Mouse (Mus musculus) thymus, postnatal 14 days (tissue): ENCODE data around the gene Nxn.
A peak's percentile ranks its signal among the peaks of the same experiment; 100 is the strongest.

Experiments
- DNase-seq: peaks from one replicate; pipeline ENCODE4 v3.0.0; 2021

Gene Nxn

DNA sequence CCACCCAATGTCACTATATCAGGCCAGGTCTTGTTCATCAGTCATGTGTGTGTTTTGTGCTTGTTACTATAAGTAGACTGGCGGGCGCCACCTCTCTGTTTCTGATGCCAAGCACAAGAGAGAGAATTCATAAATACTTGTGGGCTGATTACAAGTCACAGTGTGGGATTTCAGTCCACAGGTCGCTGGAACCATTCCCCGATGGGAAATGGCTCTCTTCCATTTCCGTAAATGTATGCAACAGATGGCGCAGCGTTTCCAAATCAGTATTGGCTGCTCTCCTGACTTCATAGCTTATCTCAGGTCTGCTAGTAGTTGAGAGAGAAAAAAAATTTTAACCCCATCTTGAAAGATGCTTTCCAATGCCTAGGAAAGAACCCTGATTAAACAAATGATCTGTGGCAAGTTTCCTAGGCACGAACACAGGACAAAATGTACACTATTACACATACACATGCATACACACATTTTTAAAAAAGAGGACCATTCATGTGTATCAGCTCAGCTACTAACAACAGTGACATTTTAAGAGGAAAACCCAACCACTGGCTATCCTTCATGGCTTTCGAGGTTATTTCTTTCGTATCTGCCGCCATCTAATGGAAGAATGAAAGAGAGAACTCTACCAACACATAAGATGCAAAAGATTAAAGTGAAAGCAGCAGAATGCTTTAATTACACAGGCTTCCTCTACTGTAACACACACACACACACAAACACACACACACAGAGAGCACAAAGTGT, 819 bp upstream of the Nxn start:
- peak; percentile 55 for DNase-seq

GRCm38 (mm10) chr11:76398312-76398797, 585 bp downstream of the Nxn start:
- no peak for DNase-seq

DNA sequence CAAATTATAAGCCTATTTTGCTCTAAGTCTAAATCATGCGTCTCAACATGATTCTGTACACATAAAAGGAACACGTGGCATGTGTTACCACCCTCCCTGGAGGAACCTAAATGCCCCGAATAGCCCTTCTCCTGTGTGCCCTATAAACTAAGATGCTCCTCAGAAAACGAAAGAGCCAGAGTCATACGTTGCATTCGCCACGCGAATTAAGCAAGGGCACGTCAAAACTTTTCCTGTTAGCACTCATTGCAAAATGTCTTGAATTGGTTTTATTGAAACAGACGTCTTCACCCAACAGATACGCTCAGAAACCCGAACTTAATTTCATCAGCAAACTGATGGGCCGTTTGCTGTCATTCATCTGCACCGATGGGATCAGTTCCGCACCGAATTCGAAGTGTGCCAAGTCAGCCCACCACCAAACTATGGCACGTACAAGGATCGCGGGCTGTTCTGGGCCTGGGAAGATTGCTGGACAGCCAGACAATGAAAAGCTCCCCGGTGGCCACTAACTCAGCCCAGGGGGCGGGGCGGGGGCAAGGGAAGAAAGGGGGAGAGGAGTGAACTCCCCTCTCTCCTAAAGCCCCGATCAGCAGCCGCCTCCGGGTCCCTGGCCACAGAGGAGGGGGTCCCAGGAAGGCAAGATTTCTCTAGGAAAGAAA, 1.2 kb downstream of the Nxn start:
- peak; percentile 31 for DNase-seq

DNA sequence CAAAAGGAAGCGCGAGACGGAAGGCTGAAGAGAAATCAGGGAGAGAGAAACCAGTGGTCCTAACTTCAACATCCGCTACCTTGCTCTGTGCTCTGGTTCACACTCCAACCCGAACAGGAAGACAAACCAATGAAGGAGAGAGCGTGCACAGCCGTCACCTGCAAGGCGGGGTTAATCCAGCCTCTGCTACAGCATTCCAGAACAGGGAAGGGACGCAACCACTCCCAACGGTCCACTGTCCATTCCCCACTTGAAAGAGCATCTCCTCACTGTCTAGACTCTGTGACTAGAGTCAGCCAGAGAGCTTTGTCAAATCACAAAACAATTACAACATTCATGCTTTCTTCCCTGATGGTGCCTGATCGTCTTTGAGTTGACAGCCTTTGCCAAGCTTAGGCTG, 5.9 kb downstream of the Nxn start:
- no peak for DNase-seq

DNA sequence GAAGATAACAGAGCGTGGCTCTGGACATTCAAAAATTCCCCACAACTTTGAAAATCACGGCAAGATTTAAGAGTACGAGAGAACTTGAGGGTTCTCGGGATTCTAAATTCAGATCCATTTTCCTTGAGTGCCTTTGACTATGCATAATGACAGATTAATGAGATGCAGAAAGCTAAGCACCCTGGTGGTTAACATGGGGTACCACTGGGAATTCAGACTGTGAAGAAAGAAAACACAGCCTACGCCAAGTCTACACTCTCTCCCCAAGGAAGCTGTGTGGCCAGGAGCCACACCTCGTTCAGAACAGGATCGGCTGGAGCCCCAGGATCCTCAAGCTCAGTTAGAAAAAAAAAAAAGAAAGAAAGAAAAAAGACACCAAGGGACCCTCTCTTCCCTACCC, 6.4 kb downstream of the Nxn start:
- no peak for DNase-seq

- no peak for DNase-seq
Measured at GRCm38 (mm10) chr11:76388711-76389110, 10.2 kb downstream of the Nxn start.

DNA sequence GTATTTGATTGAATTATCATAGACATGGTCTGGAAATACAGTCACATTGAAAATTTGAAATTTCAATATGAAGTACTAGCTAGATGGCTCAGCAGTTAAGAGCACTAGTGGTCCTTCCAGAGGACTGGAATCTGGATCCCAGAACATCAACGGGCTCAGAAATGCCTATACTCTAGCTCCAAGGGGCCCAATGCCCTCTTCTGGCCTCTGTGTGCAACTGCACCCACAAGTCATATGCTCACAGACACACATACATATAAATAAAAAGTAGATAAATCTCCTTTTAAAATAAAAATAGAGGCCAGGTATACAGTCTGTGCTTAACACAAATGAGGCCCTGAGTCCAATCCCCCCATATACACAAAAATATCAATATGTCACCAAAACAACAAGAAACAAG, 11.8 kb downstream of the Nxn start:
- no peak for DNase-seq

DNA sequence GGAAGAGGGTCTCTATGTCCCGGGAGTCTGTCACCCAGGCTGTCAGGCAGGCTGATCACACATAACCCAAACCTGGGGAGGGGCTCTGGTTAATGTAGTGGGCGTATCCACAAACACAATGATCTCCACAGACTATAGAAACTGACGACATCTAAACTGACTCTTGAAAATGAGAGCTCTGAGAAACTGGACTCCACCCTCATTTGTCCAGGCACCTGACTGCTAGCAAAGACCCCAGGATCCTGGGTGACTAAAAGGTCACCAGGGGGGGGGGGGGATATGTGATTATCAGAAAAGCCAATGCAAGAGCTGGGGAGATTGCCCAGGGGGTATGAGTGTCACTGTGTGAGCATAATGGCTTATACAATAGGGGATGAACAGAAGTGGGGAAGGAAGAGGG, 13.2 kb downstream of the Nxn start:
- no peak for DNase-seq

DNA sequence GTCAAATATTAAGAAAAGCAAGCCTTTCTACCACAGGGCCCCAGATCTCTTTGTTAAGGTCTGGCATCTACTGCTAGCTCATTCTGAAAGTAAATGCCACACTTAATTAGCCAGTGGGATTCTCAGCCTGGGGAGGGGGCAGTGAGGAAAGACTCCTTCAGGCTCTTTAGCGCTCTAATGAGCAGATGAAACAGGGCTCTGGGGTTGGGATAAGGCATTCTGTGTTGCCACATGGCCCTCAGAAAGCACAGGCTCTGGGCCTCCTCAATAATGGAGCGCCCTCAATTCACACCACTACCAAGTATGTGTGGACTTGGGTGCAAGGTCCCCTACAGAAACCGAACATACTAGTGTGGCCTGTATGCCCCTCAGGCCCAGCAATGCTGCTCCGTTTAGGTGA, 13.9 kb downstream of the Nxn start:
- no peak for DNase-seq

GRCm38 (mm10) chr11:76384307-76384706, 14.6 kb downstream of the Nxn start:
- no peak for DNase-seq

DNA sequence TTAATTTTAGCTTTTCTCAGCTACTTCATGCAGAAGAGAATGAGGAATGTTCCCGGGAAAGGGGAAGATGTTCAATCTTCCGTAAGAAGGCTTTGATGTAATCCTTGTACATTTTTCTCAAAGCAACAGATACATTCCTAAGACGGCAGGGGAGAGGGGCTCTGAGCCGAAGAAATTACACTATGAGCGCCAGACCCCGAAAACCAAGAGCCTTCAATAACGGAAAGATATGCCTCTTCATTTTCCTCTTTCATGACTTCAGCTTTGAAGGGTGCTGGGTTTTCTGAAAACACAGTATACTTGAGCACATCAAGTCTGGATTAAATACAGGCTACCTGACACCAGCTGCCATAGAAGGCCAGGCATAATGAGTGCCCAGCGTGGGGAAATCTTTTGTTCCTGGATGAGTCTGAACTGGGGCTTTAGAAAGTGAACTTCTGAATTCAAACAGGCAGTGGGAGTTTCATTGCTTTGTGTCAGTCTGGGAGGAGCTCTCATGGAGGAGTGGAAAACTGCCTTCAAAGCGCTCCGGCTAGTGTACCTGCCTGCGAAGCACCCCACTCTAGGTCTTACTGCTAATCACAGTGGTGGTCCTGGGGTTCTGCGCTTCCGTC, 16.1 kb downstream of the Nxn start:
- DNase-seq, result no peak

DNA sequence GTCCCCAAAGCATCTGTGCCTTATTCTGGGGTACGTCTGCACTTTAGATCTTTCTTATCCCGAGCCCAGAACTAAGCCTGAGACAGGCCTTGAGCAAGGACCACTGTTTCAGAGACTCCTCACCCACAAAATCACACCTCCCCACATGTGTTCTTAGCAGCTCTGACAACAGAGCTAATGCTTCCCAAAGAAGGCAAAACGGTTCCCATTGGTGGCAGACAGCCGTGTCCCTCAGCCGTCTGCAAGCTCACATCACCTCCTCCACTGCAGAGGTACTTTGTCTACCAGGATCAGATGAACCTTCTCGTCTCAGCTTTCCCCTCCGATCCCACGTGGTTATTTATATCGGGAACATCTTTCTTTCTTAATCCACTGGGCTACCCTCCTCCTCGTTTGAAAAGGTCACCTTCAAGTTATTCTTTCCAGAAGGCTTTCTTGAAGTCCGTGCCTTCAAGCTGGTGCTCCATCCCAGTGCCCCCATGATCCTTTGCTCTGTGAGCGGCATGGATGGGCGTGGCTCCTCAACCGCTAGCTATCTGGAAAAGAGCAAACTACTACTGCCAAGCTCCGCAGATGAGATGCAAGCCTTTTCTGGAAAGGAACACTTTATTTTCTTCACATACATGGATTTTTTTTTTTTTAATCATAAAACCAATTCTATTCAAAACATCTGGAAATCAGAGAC, 17.6 kb downstream of the Nxn start:
- DNase-seq, result no peak

DNA sequence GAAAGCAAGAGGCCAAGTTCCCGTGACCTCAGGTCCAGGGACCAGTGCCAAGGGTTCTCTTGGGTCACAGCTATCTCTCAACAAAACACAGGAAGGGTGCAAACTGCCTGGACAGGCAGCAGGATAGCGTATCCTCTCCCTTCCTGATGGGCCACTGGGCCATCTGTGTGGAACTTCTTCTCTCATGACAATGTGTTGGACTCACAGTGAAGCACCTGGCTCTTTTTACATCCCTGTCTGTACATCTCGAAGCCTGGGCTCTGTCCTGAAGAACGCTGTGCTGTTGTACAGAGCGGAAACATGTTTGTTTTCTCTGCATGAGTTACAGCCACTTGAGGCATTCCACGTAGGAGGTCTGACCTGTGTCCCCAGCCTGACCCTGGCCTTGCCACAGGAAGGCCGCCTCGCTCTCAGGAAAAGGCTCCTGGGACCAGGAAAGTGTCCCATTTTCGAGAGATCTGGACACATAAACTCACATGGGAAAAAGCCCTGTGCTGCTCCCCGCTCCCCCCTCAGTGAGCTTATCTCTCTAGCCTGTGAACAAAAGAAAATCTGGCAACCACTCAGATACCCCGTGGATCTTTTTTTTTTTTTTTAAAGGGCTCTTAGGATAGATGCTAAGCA, 18.9 kb downstream of the Nxn start:
- DNase-seq, result no peak

- DNase-seq, result no peak
Measured at GRCm38 (mm10) chr11:76376425-76376824, 22.5 kb downstream of the Nxn start.

DNA sequence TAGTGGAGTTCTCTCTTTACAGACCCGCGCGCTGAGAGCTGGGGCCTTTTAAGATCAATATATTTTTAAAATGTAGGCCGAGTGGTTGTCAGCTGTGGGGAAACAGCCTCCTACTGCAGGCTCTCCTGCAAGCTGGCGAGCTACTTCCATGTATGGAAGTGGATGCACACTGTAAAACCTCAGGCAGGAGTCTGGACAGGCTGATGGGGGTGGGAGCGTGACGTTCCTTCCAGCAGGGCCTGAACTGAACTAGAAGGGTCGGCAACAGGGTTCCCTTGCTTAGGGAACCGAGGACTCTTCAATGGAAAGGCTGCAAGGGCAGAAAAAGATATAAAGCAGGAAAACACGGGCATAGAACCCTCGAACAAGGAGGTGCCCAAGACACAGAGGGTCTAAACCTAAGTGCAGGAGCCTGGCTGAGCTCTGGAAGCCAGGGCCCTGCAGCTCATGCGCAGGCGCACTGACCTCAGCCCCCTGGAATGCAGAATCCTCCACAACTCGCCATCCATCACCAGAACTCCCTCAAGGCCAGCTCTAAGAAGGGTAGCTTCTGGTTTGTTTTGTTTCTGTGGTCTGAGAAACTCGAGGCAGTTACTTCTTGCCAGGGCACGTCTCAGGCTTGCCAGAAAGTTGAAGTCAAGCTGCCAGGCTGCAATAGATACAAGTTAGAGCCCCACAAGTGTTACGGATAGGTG, 24.3 kb downstream of the Nxn start:
- DNase-seq, result no peak

DNA sequence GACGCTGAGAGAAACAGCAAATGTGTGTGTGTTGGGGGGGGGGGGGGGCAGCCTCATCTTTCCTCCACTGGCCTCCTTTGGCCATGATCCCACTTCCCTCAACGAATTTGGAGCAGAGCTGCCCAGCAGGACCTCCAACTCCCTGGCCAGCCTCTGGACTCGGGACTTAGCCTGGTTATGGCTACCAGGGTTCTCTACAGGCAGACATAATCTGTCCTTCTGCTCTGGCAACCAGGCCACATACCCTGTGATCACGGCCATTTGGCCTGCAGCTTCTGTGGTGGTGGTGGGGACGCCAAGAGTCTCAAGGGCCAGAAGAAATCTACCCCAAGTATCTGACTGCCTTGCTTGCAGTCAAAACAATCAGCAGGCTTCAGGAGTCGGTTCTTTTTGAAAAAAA, 26.4 kb downstream of the Nxn start:
- no peak for DNase-seq

GRCm38 (mm10) chr11:76372120-76372519, 26.8 kb downstream of the Nxn start:
- no peak for DNase-seq

- DNase-seq, result no peak
Measured at GRCm38 (mm10) chr11:76370491-76370890, 28.4 kb downstream of the Nxn start.

DNA sequence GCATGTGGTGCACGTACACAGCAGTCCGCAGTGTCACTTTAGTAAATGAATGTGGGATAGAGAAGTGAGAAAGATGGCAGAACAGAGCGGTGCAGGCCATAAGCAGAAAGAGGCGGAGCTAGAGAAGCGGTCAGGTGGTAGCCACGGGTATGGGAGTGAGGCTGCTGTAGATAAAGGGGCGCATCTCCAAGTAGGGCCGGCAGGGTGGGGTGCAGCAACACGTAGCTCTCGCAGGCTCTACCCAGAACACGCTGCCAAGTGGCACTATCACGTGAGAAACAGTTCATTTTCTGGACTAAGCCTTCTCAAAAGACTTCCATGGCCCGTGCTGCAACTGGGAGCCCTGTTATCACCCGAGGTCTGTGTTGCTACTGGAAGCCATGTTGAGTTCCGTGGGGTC, 32.2 kb downstream of the Nxn start:
- no peak for DNase-seq

GRCm38 (mm10) chr11:76364038-76364437, 34.9 kb downstream of the Nxn start:
- DNase-seq, result no peak

DNA sequence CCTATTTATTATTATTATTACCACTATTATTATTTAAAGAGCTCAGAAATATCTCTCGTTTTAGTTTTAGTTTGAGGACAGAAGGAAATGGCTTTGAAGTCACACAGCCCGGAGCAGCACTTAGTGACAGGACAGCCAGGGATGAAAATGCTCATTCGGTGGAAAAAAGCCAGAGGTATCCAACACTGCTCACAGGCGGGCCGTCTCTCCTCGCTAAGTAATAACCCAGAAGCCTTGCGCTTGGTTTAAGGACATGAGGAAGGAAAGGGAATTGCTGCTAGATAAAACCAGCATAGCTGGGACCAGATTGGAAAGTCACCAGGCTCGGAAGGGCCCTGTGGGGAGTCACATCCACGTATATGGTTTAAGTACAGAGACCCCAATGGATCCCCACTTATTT, 35.3 kb downstream of the Nxn start:
- DNase-seq, result no peak

- no peak for DNase-seq
Measured at GRCm38 (mm10) chr11:76363178-76363577, 35.8 kb downstream of the Nxn start.

- no peak for DNase-seq
Measured at GRCm38 (mm10) chr11:76361422-76361821, 37.5 kb downstream of the Nxn start.
